Mouse (Mus musculus) cerebellum, adult 9-10 months (tissue): Measurements from ENCODE around the gene Rab5c.

Experiments used
- DNase-seq: peaks from one replicate; pipeline ENCODE4 v3.0.0; 2022

The Rab5c gene

GRCm38 (mm10) chr11:100719312-100719711, 18.7 kb downstream of the Rab5c start:
- no peak for DNase-seq

- no peak for DNase-seq
These were observed 19.1 kb downstream of the Rab5c start for GRCm38 (mm10) chr11:100718866-100719265.

GRCm38 (mm10) chr11:100718462-100718861, 19.6 kb downstream of the Rab5c start:
- no peak for DNase-seq

GRCm38 (mm10) chr11:100716649-100717048, 21.4 kb downstream of the Rab5c start:
- DNase-seq, result no peak

- no peak for DNase-seq
These were observed 23.1 kb downstream of the Rab5c start for GRCm38 (mm10) chr11:100714948-100715347.

GRCm38 (mm10) chr11:100714534-100714915, 23.5 kb downstream of the Rab5c start:
- DNase-seq, result peak; percentile 82

GRCm38 (mm10) chr11:100713735-100714533, 24.1 kb downstream of the Rab5c start, which contains the start of gene Hspb9:
Hspb9 (plus strand) TSS chr11:100713850.
- no peak for DNase-seq

- no peak for DNase-seq
These were observed 24.8 kb downstream of the Rab5c start for GRCm38 (mm10) chr11:100713174-100713573.

GRCm38 (mm10) chr11:100711783-100712615, 26.0 kb downstream of the Rab5c start, which contains the start of gene Kat2a:
Kat2a (minus strand) TSS chr11:100712465.
- peak; percentile 85 for DNase-seq

- no peak for DNase-seq
These were observed 27.0 kb downstream of the Rab5c start for GRCm38 (mm10) chr11:100710977-100711376.

- no peak for DNase-seq
These were observed 27.5 kb downstream of the Rab5c start for GRCm38 (mm10) chr11:100710528-100710927.

- no peak for DNase-seq
These were observed 28.7 kb downstream of the Rab5c start for GRCm38 (mm10) chr11:100709201-100709810.

- DNase-seq, result no peak
These were observed 32.8 kb downstream of the Rab5c start for GRCm38 (mm10) chr11:100705095-100705747.

- no peak for DNase-seq
These were observed 34.0 kb downstream of the Rab5c start, which contains the start of gene Dhx58 for GRCm38 (mm10) chr11:100703851-100704531. Dhx58 (minus strand) TSS chr11:100704271.

- no peak for DNase-seq
These were observed 34.6 kb downstream of the Rab5c start for GRCm38 (mm10) chr11:100703366-100703765.

GRCm38 (mm10) chr11:100702906-100703305, 35.1 kb downstream of the Rab5c start:
- no peak for DNase-seq

- DNase-seq, result peak; percentile 79
These were observed 35.7 kb downstream of the Rab5c start for GRCm38 (mm10) chr11:100702081-100702851.

GRCm38 (mm10) chr11:100701301-100701700, 36.7 kb downstream of the Rab5c start:
- DNase-seq, result no peak

GRCm38 (mm10) chr11:100700710-100701109, 37.3 kb downstream of the Rab5c start:
- DNase-seq, result no peak

- no peak for DNase-seq
These were observed 40.1 kb downstream of the Rab5c start for GRCm38 (mm10) chr11:100697921-100698320.

GRCm38 (mm10) chr11:100694926-100695325, 43.1 kb downstream of the Rab5c start:
- DNase-seq, result peak; percentile 68
